ENCODE assay signal across 22 mouse cellular contexts in genomic region chr3:32695583-32695980, GRCm38 (mm10). TPM values are rescaled to one million over a fixed set of nuclear protein-coding genes. Genes with fewer than 3 reads are reported as not detected.
DNase-seq lines count a peak whose midpoint lies in the region; ATAC-seq lines count a peak whose summit lies in the region.
"Had no signal": no experiment of that assay in that cellular context is flagged by ENCODE, and none has a peak within 500 bp of the region (broad histone marks: within the 10 kb centered on the region; RNA-seq: fewer than 3 reads in every experiment).

No protein-coding gene starts in this region.

- no peaks in the 10 kb centered on the region for H3K9me3 ChIP-seq in liver, embryonic 12.5 days (replicated peaks)
- no peaks in the 10 kb centered on the region for H3K9me3 ChIP-seq in liver, embryonic 16.5 days (replicated peaks; ENCODE audit: control insufficient read depth, low read length)
- H3K9me3 ChIP-seq: embryonic facial prominence, embryonic 15.5 days; forebrain, embryonic 15.5 days; heart, embryonic 10.5 days; hindbrain, embryonic 12.5 days had no signal

- peak overlapping the region; percentile 38 for H3K4me2 ChIP-seq in liver, embryonic 12.5 days
- H3K4me2 ChIP-seq in liver, embryonic 16.5 days (ENCODE audit: low read depth, low read length) = 0 out of 2 replicates have a peak overlapping the region, but pooled peaks have one; percentile 5
- H3K4me2 ChIP-seq: embryonic facial prominence, embryonic 15.5 days; forebrain, embryonic 15.5 days; hindbrain, embryonic 12.5 days had no signal

- peak; percentile 14 for DNase-seq in 416B (ENCODE audit: low read depth)
- peak; percentile 51 for DNase-seq in c-Kit-negative CD71-positive TER-119-positive erythroid progenitor cells, embryonic 14.5 days (ENCODE audit: low read depth, low spot score)
- no peak for DNase-seq in gastrocnemius, postnatal 4 days (ENCODE audit: low spot score in 2 of 2)
- DNase-seq in neural tube, embryonic 10.5 days (ENCODE audit: extremely low spot score, low spot score) = no peak
- DNase-seq in embryo, embryonic 10 days (ENCODE audit: low spot score) = no peak
- DNase-seq in lung, adult 18-20 months = no peak
- DNase-seq: adrenal gland, postnatal 10 days; cerebellum, adult 18-20 months; cerebellum, adult 9-11 months; cerebellum, postnatal 36 days; gastrocnemius, postnatal 36 days; heart, adult 18-20 months; heart, postnatal 10 days; heart, postnatal 4 days had no signal

- H3K27me3 ChIP-seq in liver, embryonic 12.5 days (replicated peaks) = no peaks in the 10 kb centered on the region
- H3K27me3 ChIP-seq in liver, embryonic 16.5 days (ENCODE audit: control insufficient read depth, insufficient read depth, low read depth, low read length) = no peaks in the 10 kb centered on the region
- H3K27me3 ChIP-seq: embryonic facial prominence, embryonic 15.5 days; forebrain, embryonic 15.5 days; hindbrain, embryonic 12.5 days had no signal

- H3K27ac ChIP-seq in liver, embryonic 12.5 days = no peak overlapping the region
- no peak overlapping the region for H3K27ac ChIP-seq in liver, embryonic 16.5 days (ENCODE audit: low read length)
- H3K27ac ChIP-seq: embryonic facial prominence, embryonic 15.5 days; forebrain, embryonic 15.5 days; heart, embryonic 10.5 days; hindbrain, embryonic 12.5 days had no signal

- H3K36me3 ChIP-seq in liver, embryonic 12.5 days = no peaks in the 10 kb centered on the region
- H3K36me3 ChIP-seq in liver, embryonic 16.5 days (ENCODE audit: control insufficient read depth, insufficient read depth) = no peaks in the 10 kb centered on the region
- H3K36me3 ChIP-seq: embryonic facial prominence, embryonic 15.5 days; forebrain, embryonic 15.5 days; heart, embryonic 10.5 days; hindbrain, embryonic 12.5 days had no signal

- peak; percentile 60; the same call in 1 of the 2 replicates for ATAC-seq in liver, embryonic 12.5 days
- ATAC-seq in liver, embryonic 16.5 days (ENCODE audit: low read depth) = peak; percentile 59; the same call in 1 of the 2 replicates
- ATAC-seq: forebrain, embryonic 15.5 days; hindbrain, embryonic 16.5 days; inflammation-experienced regulatory T-cells, adult 6 months had no signal

- no peak overlapping the region for H3K9ac ChIP-seq in liver, embryonic 12.5 days
- no peak overlapping the region for H3K9ac ChIP-seq in liver, embryonic 16.5 days (ENCODE audit: low read depth, low read length)
- H3K9ac ChIP-seq: embryonic facial prominence, embryonic 15.5 days; forebrain, embryonic 15.5 days; hindbrain, embryonic 12.5 days had no signal

- H3K4me1 ChIP-seq in liver, embryonic 12.5 days = peaks cover 44% of the 10 kb centered on the region
- H3K4me1 ChIP-seq in liver, embryonic 16.5 days (ENCODE audit: control insufficient read depth, low read depth, low read length) = peaks cover 15% of the 10 kb centered on the region
- H3K4me1 ChIP-seq: embryonic facial prominence, embryonic 15.5 days; forebrain, embryonic 15.5 days; heart, embryonic 10.5 days; hindbrain, embryonic 12.5 days had no signal

- WGBS in liver, embryonic 12.5 days (ENCODE audit: insufficient replicate concordance) = 63% methylated on average over 4 of the region's 4 CpGs
- 57% methylated on average over 4 of the region's 4 CpGs for WGBS in liver, embryonic 16.5 days (ENCODE audit: insufficient replicate concordance)

- H3K4me3 ChIP-seq in liver, embryonic 12.5 days = no peak overlapping the region
- no peak overlapping the region for H3K4me3 ChIP-seq in liver, embryonic 16.5 days (ENCODE audit: low read depth, low read length)
- H3K4me3 ChIP-seq: embryonic facial prominence, embryonic 15.5 days; forebrain, embryonic 15.5 days; heart, embryonic 10.5 days; hindbrain, embryonic 12.5 days had no signal

RNA-seq across cellular contexts. Expression of gene Actl6a, which starts 10.5 kb away (rescaled TPM):
- 127 and 132 TPM in 2 replicates for polyA plus RNA-seq in liver, embryonic 12.5 days (2016; fragmentation: Nextera tagmentation; extraction: Ambion mirVana)
- 68.0 and 71.3 TPM in 2 replicates for polyA plus RNA-seq in liver, embryonic 16.5 days (2015; fragmentation: Nextera tagmentation; extraction: Ambion mirVana)
- 10 to 100 TPM; 37.9 to 38.5 TPM for total RNA-seq in gastrocnemius, postnatal 4 days (2021)

RNA-seq across cellular contexts. Expression of gene Ndufb5, which starts 41.2 kb away (rescaled TPM):
- 176 and 178 TPM in 2 replicates for polyA plus RNA-seq in liver, embryonic 12.5 days (2016; fragmentation: Nextera tagmentation; extraction: Ambion mirVana)
- polyA plus RNA-seq in liver, embryonic 16.5 days (2015; fragmentation: Nextera tagmentation; extraction: Ambion mirVana) = 124 and 128 TPM in 2 replicates
- total RNA-seq in gastrocnemius, postnatal 4 days (2021) = 100 to 1,000 TPM; 304 to 308 TPM

RNA-seq across cellular contexts. Expression of gene Mrpl47, which starts 41.8 kb away (rescaled TPM):
- polyA plus RNA-seq in liver, embryonic 12.5 days (2016; fragmentation: Nextera tagmentation; extraction: Ambion mirVana) = 29.6 and 30.1 TPM in 2 replicates
- polyA plus RNA-seq in liver, embryonic 16.5 days (2015; fragmentation: Nextera tagmentation; extraction: Ambion mirVana) = 12.7 and 13.6 TPM in 2 replicates
- 10 to 100 TPM; 29.5 to 39.7 TPM for total RNA-seq in gastrocnemius, postnatal 4 days (2021)

Comparison
In these comparisons a context has a peak if more than half of its experiments do, and no peak if none do; other contexts are left out.
1. DNase-seq: peak in 416B (single experiment) and c-Kit-negative CD71-positive TER-119-positive erythroid progenitor cells, embryonic 14.5 days (single experiment); none in gastrocnemius, postnatal 4 days (0 of 2), neural tube, embryonic 10.5 days (single experiment), embryo, embryonic 10 days (single experiment) and lung, adult 18-20 months (0 of 2).